Mouse (Mus musculus) cortical plate, adult 2 months (tissue): ENCODE data around the gene Fibp. TPM values are rescaled to one million over a fixed set of nuclear protein-coding genes. Genes with fewer than 3 reads are reported as not detected.
A peak's percentile ranks its signal among the peaks of the same experiment; 100 is the strongest.

Experiments used
- H3K27ac ChIP-seq: fragments of 200-500 bp; 2 replicates; pipeline ENCODE4 v1.5.1; 2012; ENCODE audit warnings: low read length, control low read depth, inconsistent platforms; ENCODE audit not compliant: insufficient read depth
- H3K4me1 ChIP-seq: fragments of 200-500 bp; 2 replicates; pipeline ENCODE4 v1.6.1; 2011; ENCODE audit warnings: low read length; ENCODE audit not compliant: control insufficient read depth, insufficient read depth
- H3K4me3 ChIP-seq: fragments of 200-500 bp; 2 replicates; pipeline ENCODE4 v1.5.1; 2011; ENCODE audit warnings: mild to moderate bottlenecking, low read length, control low read depth; ENCODE audit not compliant: insufficient read depth
- CTCF ChIP-seq: fragments of 200-500 bp; IDR thresholded peaks from 2 replicates; pipeline ENCODE4 v1.5.1; 2011; ENCODE audit warnings: mild to moderate bottlenecking, control low read depth, low read length; ENCODE audit not compliant: insufficient read depth; ENCODE audit errors: extremely low read depth
- POLR2A ChIP-seq: fragments of 200-500 bp; IDR thresholded peaks from 2 replicates; pipeline ENCODE4 v1.6.1; 2011; ENCODE audit warnings: mild to moderate bottlenecking, low read length, control low read depth; ENCODE audit not compliant: insufficient read depth; ENCODE audit errors: extremely low read depth
- polyA plus RNA-seq: library from polyadenylated mRNA; depleted of rRNA; stranded (reverse); fragments of >200 nt; gene quantifications from 2 replicates; pipeline ENCODE4 v1.2.3, GENCODE M21; 2012; rRNA removed

The Fibp gene
- polyA plus RNA-seq, 1 experiment, result 131 TPM

GRCm38 (mm10) chr19:5511074-5511632 lies 50.7 kb downstream of the Fibp start:
- Histone ChIP-seq H3K4me3 (peak overlapping the region; percentile 47), H3K4me1 (0 out of 2 replicates have a peak, but pooled peaks cover 2% of the 10 kb centered on the region), H3K27ac (peak overlapping the region; percentile 26)
- TF ChIP-seq CTCF, result no peak
- no peak for TF ChIP-seq POLR2A

GRCm38 (mm10) chr19:5512091-5513004 lies 51.9 kb downstream of the Fibp start:
- H3K27ac ChIP-seq, result no peak overlapping the region
- TF ChIP-seq CTCF, result no peak
- no peak for TF ChIP-seq POLR2A

GRCm38 (mm10) chr19:5513005-5513349 lies 52.6 kb downstream of the Fibp start:
- H3K4me3 ChIP-seq, result no peak overlapping the region
- TF ChIP-seq CTCF (no peak), POLR2A (no peak)
- H3K27ac ChIP-seq, result no peak overlapping the region
- 0 out of 2 replicates have a peak, but pooled peaks cover 2% of the 10 kb centered on the region for H3K4me1 ChIP-seq

More at GRCm38 (mm10) chr19:5512091-5513004, 51.9 kb downstream of the Fibp start:
- Histone ChIP-seq H3K4me3 (no peak overlapping the region), H3K4me1 (0 out of 2 replicates have a peak, but pooled peaks cover 2% of the 10 kb centered on the region)

Other genes with a start within 250 kb of the Fibp start
- 47.0 and 47.8 TPM in 2 replicates for gene Pacs1, start 187.5 kb upstream of the Fibp start, polyA plus RNA-seq
- gene Sf3b2, start 165.2 kb upstream of the Fibp start, polyA plus RNA-seq, result 151 and 159 TPM in 2 replicates
- 61.9 and 62.3 TPM in 2 replicates for gene Gal3st3, start 162.3 kb upstream of the Fibp start, polyA plus RNA-seq
- gene Catsper1, start 124.9 kb upstream of the Fibp start, polyA plus RNA-seq, result not detected in 2 replicates
- gene Cst6, start 111.0 kb upstream of the Fibp start, polyA plus RNA-seq, result 22.3 and 23.9 TPM in 2 replicates
- gene Eif1ad, start 93.9 kb upstream of the Fibp start, polyA plus RNA-seq, result 26.8 and 27.0 TPM in 2 replicates
- gene Banf1, start 93.4 kb upstream of the Fibp start, polyA plus RNA-seq, result 92.0 and 104 TPM in 2 replicates
- gene Sart1, start 71.9 kb upstream of the Fibp start, polyA plus RNA-seq, result 71.0 and 76.4 TPM in 2 replicates
- not detected in 2 replicates for gene Tsga10ip, start 58.1 kb upstream of the Fibp start, polyA plus RNA-seq
- 285 and 320 TPM in 2 replicates for gene Drap1, start 35.6 kb upstream of the Fibp start, polyA plus RNA-seq
- gene AI837181, start 35.5 kb upstream of the Fibp start, polyA plus RNA-seq, result 99.8 and 101 TPM in 2 replicates
- 0.21 TPM in 1 of 2 replicates, not detected in the other for gene Fosl1, start 13.1 kb upstream of the Fibp start, polyA plus RNA-seq
- 23.8 and 24.5 TPM in 2 replicates for gene Ccdc85b, start 2.7 kb upstream of the Fibp start, polyA plus RNA-seq
- 0.27 and 0.53 TPM in 2 replicates for gene Ctsw, start 7.9 kb downstream of the Fibp start, polyA plus RNA-seq
- 24.5 and 27.1 TPM in 2 replicates for gene Efemp2, start 13.3 kb downstream of the Fibp start, polyA plus RNA-seq
- gene Mus81, start 27.8 kb downstream of the Fibp start, polyA plus RNA-seq, result 38.6 and 39.5 TPM in 2 replicates
- gene Cfl1, start 29.8 kb downstream of the Fibp start, polyA plus RNA-seq, result 1,356 and 1,455 TPM in 2 replicates
- gene 1700020D05Rik, start 43.2 kb downstream of the Fibp start, polyA plus RNA-seq, result 4.7 and 5.7 TPM in 2 replicates
- gene Snx32, start 49.9 kb downstream of the Fibp start, polyA plus RNA-seq, result 150 and 162 TPM in 2 replicates
- 0.02 and 0.04 TPM in 2 replicates for gene Ovol1, start 100.0 kb downstream of the Fibp start, polyA plus RNA-seq
- 3.2 and 3.3 TPM in 2 replicates for gene Ap5b1, start 107.4 kb downstream of the Fibp start, polyA plus RNA-seq
- gene Rnaseh2c, start 141.3 kb downstream of the Fibp start, polyA plus RNA-seq, result 50.2 and 61.3 TPM in 2 replicates
- 111 and 115 TPM in 2 replicates for gene Kat5, start 149.6 kb downstream of the Fibp start, polyA plus RNA-seq
- gene Rela, start 176.9 kb downstream of the Fibp start, polyA plus RNA-seq, result 30.9 and 32.5 TPM in 2 replicates
- 16.9 and 17.7 TPM in 2 replicates for gene Sipa1, start 203.1 kb downstream of the Fibp start, polyA plus RNA-seq
- gene Map3k11, start 228.1 kb downstream of the Fibp start, polyA plus RNA-seq, result 21.1 and 23.1 TPM in 2 replicates
- 59.9 and 60.8 TPM in 2 replicates for gene Pcnx3, start 228.3 kb downstream of the Fibp start, polyA plus RNA-seq
- gene Kcnk7, start 243.8 kb downstream of the Fibp start, polyA plus RNA-seq, result 0.09 and 0.23 TPM in 2 replicates